Mouse (Mus musculus): ENCODE measurements around the gene Herc3. TPM values are rescaled to one million over a fixed set of nuclear protein-coding genes. Genes with fewer than 3 reads are reported as not detected.

The Herc3 gene
- polyA plus RNA-seq, 1 experiment, result 95.9 TPM

GRCm38 (mm10) chr6:58879572-58879971 lies 48.3 kb downstream of the Herc3 start:
- no peak for TF ChIP-seq CTCF (IDR thresholded peaks at IDR 0.05; ENCODE audit: borderline replicate concordance, control insufficient read depth, extremely low read depth, insufficient read depth, low read length, poor library complexity)
- no peak for TF ChIP-seq POLR2A (IDR thresholded peaks at IDR 0.05; ENCODE audit: control insufficient read depth, extremely low read depth, insufficient read depth, low read length, poor library complexity)
- no peak for DNase-seq
- Histone ChIP-seq H3K27ac (ENCODE audit: control insufficient read depth, insufficient read depth, low read length) (no peak overlapping the region), H3K36me3 (ENCODE audit: control insufficient read depth, insufficient read depth, low read length) (peaks cover 35% of the 10 kb centered on the region), H3K4me3 (ENCODE audit: control insufficient read depth, insufficient read depth, low read length) (no peak overlapping the region), H3K4me1 (replicated peaks; ENCODE audit: control insufficient read depth, insufficient read depth, low read length) (peaks cover 7% of the 10 kb centered on the region), H3K27me3 (ENCODE audit: control insufficient read depth, insufficient read depth, low read length) (no peaks in the 10 kb centered on the region)
- WGBS, result 77% methylated on average over 4 of the region's 4 CpGs

- WGBS, result 97% methylated on average over 9 of the region's 9 CpGs
- peaks cover 32% of the 10 kb centered on the region for H3K36me3 ChIP-seq (ENCODE audit: control insufficient read depth, insufficient read depth, low read length)
- TF ChIP-seq CTCF (IDR thresholded peaks at IDR 0.05; ENCODE audit: borderline replicate concordance, control insufficient read depth, extremely low read depth, insufficient read depth, low read length, poor library complexity) (no peak), POLR2A (IDR thresholded peaks at IDR 0.05; ENCODE audit: control insufficient read depth, extremely low read depth, insufficient read depth, low read length, poor library complexity) (no peak)
- H3K27me3 ChIP-seq (ENCODE audit: control insufficient read depth, insufficient read depth, low read length), result no peaks in the 10 kb centered on the region
- H3K4me3 ChIP-seq (ENCODE audit: control insufficient read depth, insufficient read depth, low read length), result no peak overlapping the region
- no peak for DNase-seq
- H3K4me1 ChIP-seq (replicated peaks; ENCODE audit: control insufficient read depth, insufficient read depth, low read length), result peaks cover 7% of the 10 kb centered on the region
- H3K27ac ChIP-seq (ENCODE audit: control insufficient read depth, insufficient read depth, low read length), result no peak overlapping the region
Observed at GRCm38 (mm10) chr6:58879987-58880386, 48.7 kb downstream of the Herc3 start.

GRCm38 (mm10) chr6:58880861-58881260 lies 49.6 kb downstream of the Herc3 start:
- 18% methylated on average over 5 of the region's 5 CpGs for WGBS

GRCm38 (mm10) chr6:58881363-58881762 lies 50.1 kb downstream of the Herc3 start:
- WGBS, result 85% methylated on average over 3 of the region's 3 CpGs
- peaks cover 7% of the 10 kb centered on the region for H3K4me1 ChIP-seq (replicated peaks; ENCODE audit: control insufficient read depth, insufficient read depth, low read length)
- no peaks in the 10 kb centered on the region for H3K27me3 ChIP-seq (ENCODE audit: control insufficient read depth, insufficient read depth, low read length)
- no peak for TF ChIP-seq CTCF (IDR thresholded peaks at IDR 0.05; ENCODE audit: borderline replicate concordance, control insufficient read depth, extremely low read depth, insufficient read depth, low read length, poor library complexity)
- TF ChIP-seq POLR2A (IDR thresholded peaks at IDR 0.05; ENCODE audit: control insufficient read depth, extremely low read depth, insufficient read depth, low read length, poor library complexity), result no peak
- no peak for DNase-seq
- H3K36me3 ChIP-seq (ENCODE audit: control insufficient read depth, insufficient read depth, low read length), result peaks cover 25% of the 10 kb centered on the region
- no peak overlapping the region for H3K4me3 ChIP-seq (ENCODE audit: control insufficient read depth, insufficient read depth, low read length)
- no peak overlapping the region for H3K27ac ChIP-seq (ENCODE audit: control insufficient read depth, insufficient read depth, low read length)

More at GRCm38 (mm10) chr6:58880861-58881260, 49.6 kb downstream of the Herc3 start:
- peaks cover 7% of the 10 kb centered on the region for H3K4me1 ChIP-seq (replicated peaks; ENCODE audit: control insufficient read depth, insufficient read depth, low read length)
- H3K4me3 ChIP-seq (ENCODE audit: control insufficient read depth, insufficient read depth, low read length), result no peak overlapping the region
- no peaks in the 10 kb centered on the region for H3K27me3 ChIP-seq (ENCODE audit: control insufficient read depth, insufficient read depth, low read length)
- no peak for TF ChIP-seq POLR2A (IDR thresholded peaks at IDR 0.05; ENCODE audit: control insufficient read depth, extremely low read depth, insufficient read depth, low read length, poor library complexity)
- no peak overlapping the region for H3K27ac ChIP-seq (ENCODE audit: control insufficient read depth, insufficient read depth, low read length)
- peaks cover 27% of the 10 kb centered on the region for H3K36me3 ChIP-seq (ENCODE audit: control insufficient read depth, insufficient read depth, low read length)
- peak; percentile 20 for DNase-seq

GRCm38 (mm10) chr6:58882271-58882670 lies 51.0 kb downstream of the Herc3 start:
- TF ChIP-seq POLR2A (IDR thresholded peaks at IDR 0.05; ENCODE audit: control insufficient read depth, extremely low read depth, insufficient read depth, low read length, poor library complexity), result no peak
- no peak for TF ChIP-seq CTCF (IDR thresholded peaks at IDR 0.05; ENCODE audit: borderline replicate concordance, control insufficient read depth, extremely low read depth, insufficient read depth, low read length, poor library complexity)
- no peaks in the 10 kb centered on the region for H3K27me3 ChIP-seq (ENCODE audit: control insufficient read depth, insufficient read depth, low read length)
- H3K4me1 ChIP-seq (replicated peaks; ENCODE audit: control insufficient read depth, insufficient read depth, low read length), result peaks cover 7% of the 10 kb centered on the region
- H3K4me3 ChIP-seq (ENCODE audit: control insufficient read depth, insufficient read depth, low read length), result no peak overlapping the region
- H3K36me3 ChIP-seq (ENCODE audit: control insufficient read depth, insufficient read depth, low read length), result peaks cover 21% of the 10 kb centered on the region
- no peak overlapping the region for H3K27ac ChIP-seq (ENCODE audit: control insufficient read depth, insufficient read depth, low read length)
- WGBS, result 89% methylated on average over 6 of the region's 6 CpGs
- DNase-seq, result no peak

- no peak for DNase-seq
- H3K27me3 ChIP-seq (ENCODE audit: control insufficient read depth, insufficient read depth, low read length), result no peaks in the 10 kb centered on the region
- no peaks in the 10 kb centered on the region for H3K4me1 ChIP-seq (replicated peaks; ENCODE audit: control insufficient read depth, insufficient read depth, low read length)
- 86% methylated on average over 3 of the region's 3 CpGs for WGBS
- H3K36me3 ChIP-seq (ENCODE audit: control insufficient read depth, insufficient read depth, low read length), result peaks cover 62% of the 10 kb centered on the region
- H3K4me3 ChIP-seq (ENCODE audit: control insufficient read depth, insufficient read depth, low read length), result no peak overlapping the region
- H3K27ac ChIP-seq (ENCODE audit: control insufficient read depth, insufficient read depth, low read length), result no peak overlapping the region
- no peak for TF ChIP-seq CTCF (IDR thresholded peaks at IDR 0.05; ENCODE audit: borderline replicate concordance, control insufficient read depth, extremely low read depth, insufficient read depth, low read length, poor library complexity)
- TF ChIP-seq POLR2A (IDR thresholded peaks at IDR 0.05; ENCODE audit: control insufficient read depth, extremely low read depth, insufficient read depth, low read length, poor library complexity), result no peak
Observed at GRCm38 (mm10) chr6:58889917-58890316, 58.7 kb downstream of the Herc3 start.

- Histone ChIP-seq H3K27me3 (ENCODE audit: control insufficient read depth, insufficient read depth, low read length) (no peaks in the 10 kb centered on the region), H3K4me1 (replicated peaks; ENCODE audit: control insufficient read depth, insufficient read depth, low read length) (no peaks in the 10 kb centered on the region), H3K27ac (ENCODE audit: control insufficient read depth, insufficient read depth, low read length) (no peak overlapping the region), H3K36me3 (ENCODE audit: control insufficient read depth, insufficient read depth, low read length) (peaks cover 73% of the 10 kb centered on the region), H3K4me3 (ENCODE audit: control insufficient read depth, insufficient read depth, low read length) (no peak overlapping the region)
- 50% methylated on average over 6 of the region's 6 CpGs for WGBS
- no peak for DNase-seq
- TF ChIP-seq CTCF (IDR thresholded peaks at IDR 0.05; ENCODE audit: borderline replicate concordance, control insufficient read depth, extremely low read depth, insufficient read depth, low read length, poor library complexity), result no peak
- TF ChIP-seq POLR2A (IDR thresholded peaks at IDR 0.05; ENCODE audit: control insufficient read depth, extremely low read depth, insufficient read depth, low read length, poor library complexity), result no peak
Observed at GRCm38 (mm10) chr6:58893307-58893706, 62.0 kb downstream of the Herc3 start.

Measured in thymus, adult 2 months (tissue).